Mouse (Mus musculus) hindbrain, embryonic 16.5 days (tissue): ENCODE measurements at regions not wholly inside any gene's neighbourhood (a gene's known extent, or its start where the extent isn't known, plus 50 kb on each side); places are given as distances from the start of the nearest gene placed in this dataset.

Source experiments
- ATAC-seq: fragments of 200-750 bp; cut with Nextera tagmentation; 2 replicates; pipeline ENCODE4 v1.8.0; 2017; ENCODE audit warnings: moderate TSS enrichment, moderate library complexity
- H3K27ac ChIP-seq: fragments of 300-500 bp; sonication (generic); 2 replicates; pipeline ENCODE4 v1.5.1; 2014; ENCODE audit warnings: low read depth, mild to moderate bottlenecking, control low read depth, low read length, moderate library complexity
- H3K27me3 ChIP-seq: fragments of 300-500 bp; sonication (generic); replicated peaks from 2 replicates; pipeline ENCODE4 v1.6.1; 2014; ENCODE audit warnings: low read length; ENCODE audit not compliant: control insufficient read depth, insufficient read depth
- H3K36me3 ChIP-seq: fragments of 300-500 bp; sonication (generic); 2 replicates; pipeline ENCODE4 v1.6.1; 2014; ENCODE audit warnings: mild to moderate bottlenecking, low read length, moderate library complexity, mixed read lengths; ENCODE audit not compliant: control insufficient read depth, insufficient read depth
- H3K4me1 ChIP-seq: fragments of 300-500 bp; sonication (generic); 2 replicates; pipeline ENCODE4 v1.6.1; 2014; ENCODE audit warnings: low read depth, low read length; ENCODE audit not compliant: control insufficient read depth, insufficient read depth
- H3K4me2 ChIP-seq: fragments of 300-500 bp; sonication (generic); 2 replicates; pipeline ENCODE4 v1.6.1; 2014; ENCODE audit warnings: mild to moderate bottlenecking, low read length, control low read depth, moderate library complexity
- H3K4me3 ChIP-seq: fragments of 300-500 bp; sonication (generic); 2 replicates; pipeline ENCODE4 v1.5.1; 2014; ENCODE audit warnings: mild to moderate bottlenecking, low read length, control low read depth, moderate library complexity
- H3K9ac ChIP-seq: fragments of 300-500 bp; sonication (generic); 2 replicates; pipeline ENCODE4 v1.6.1; 2014; ENCODE audit warnings: low read depth, mild to moderate bottlenecking, control low read depth, low read length, moderate library complexity
- H3K9me3 ChIP-seq: fragments of 300-500 bp; sonication (generic); 2 replicates; pipeline ENCODE4 v1.6.1; 2014; ENCODE audit warnings: mild to moderate bottlenecking, low read length, moderate library complexity; ENCODE audit not compliant: control insufficient read depth
- WGBS: fragments of 180-500 bp; shearing (Covaris S2); extraction: QIAGEN DNeasy Blood & Tissue Kit; methylation state at CpG from one replicate; pipeline ENCODE4 v1.1.7; 2014; 5-methylcytosine and 5-hydroxymethylcytosine counted together

GRCm38 (mm10) chr15:97111320-97112192 lies 55.8 kb upstream of the Slc38a4 start:
- Histone ChIP-seq H3K9ac (no peak overlapping the region), H3K4me3 (no peak overlapping the region), H3K27ac (no peak overlapping the region), H3K36me3 (no peaks in the 10 kb centered on the region), H3K27me3 (no peaks in the 10 kb centered on the region), H3K9me3 (no peaks in the 10 kb centered on the region), H3K4me1 (no peaks in the 10 kb centered on the region), H3K4me2 (no peak overlapping the region)
- WGBS, result 79% methylated on average over 11 of the region's 11 CpGs
- no peak for ATAC-seq

GRCm38 (mm10) chr15:97107779-97108178 lies 52.0 kb upstream of the Slc38a4 start:
- Histone ChIP-seq H3K9ac (no peak overlapping the region), H3K4me1 (no peaks in the 10 kb centered on the region), H3K36me3 (no peaks in the 10 kb centered on the region), H3K4me3 (no peak overlapping the region), H3K9me3 (no peaks in the 10 kb centered on the region), H3K27ac (no peak overlapping the region), H3K27me3 (no peaks in the 10 kb centered on the region), H3K4me2 (no peak overlapping the region)
- 59% methylated on average over 10 of the region's 10 CpGs for WGBS
- no peak for ATAC-seq

- Histone ChIP-seq H3K4me1 (no peaks in the 10 kb centered on the region), H3K36me3 (no peaks in the 10 kb centered on the region), H3K27ac (no peak overlapping the region), H3K9me3 (no peaks in the 10 kb centered on the region), H3K4me3 (no peak overlapping the region), H3K9ac (no peak overlapping the region), H3K4me2 (no peak overlapping the region), H3K27me3 (no peaks in the 10 kb centered on the region)
- 85% methylated on average over 6 of the region's 6 CpGs for WGBS
- no peak for ATAC-seq
These were observed 50.8 kb upstream of the Slc38a4 start for GRCm38 (mm10) chr15:97106556-97106955.
